Mouse (Mus musculus) ES-E14 (cell line): ENCODE data around the gene Thbs1. TPM values are rescaled to one million over a fixed set of nuclear protein-coding genes. Genes with fewer than 3 reads are reported as not detected.

Experiments used
- DNase-seq: peaks from one replicate; pipeline ENCODE4 v3.0.0-alpha.2; 2013; ENCODE audit warnings: low read depth, low spot score
- H3K27ac ChIP-seq: 2 replicates; pipeline ENCODE4 v1.5.1; 2012; ENCODE audit warnings: low read depth, mild to moderate bottlenecking, low read length, moderate library complexity, mixed read lengths; ENCODE audit not compliant: poor library complexity, insufficient read depth, severe bottlenecking
- H3K36me3 ChIP-seq: 2 replicates; pipeline ENCODE4 v1.6.1; 2012; ENCODE audit warnings: mild to moderate bottlenecking, low read length, moderate library complexity, mixed read lengths; ENCODE audit not compliant: control insufficient read depth, poor library complexity, insufficient read depth, severe bottlenecking
- H3K4me1 ChIP-seq, 2 experiments: fragments of 150-350 bp in 1 of 2; sonication (generic) in 1 of 2; 2 replicates each; pipeline ENCODE4 v1.6.1; 2012; ENCODE audit warnings: low read length in 2 of 2, mild to moderate bottlenecking in 1 of 2, mixed read lengths in 1 of 2; ENCODE audit not compliant: control insufficient read depth in 2 of 2, insufficient read depth in 2 of 2, poor library complexity in 1 of 2
- H3K4me3 ChIP-seq, 2 experiments: fragments of 150-350 bp in 1 of 2; sonication (generic) in 1 of 2; 2 replicates each; pipeline ENCODE4 v1.5.1; 2012; ENCODE audit warnings: low read length in 2 of 2, low read depth in 1 of 2, mild to moderate bottlenecking in 1 of 2, mixed read lengths in 1 of 2; ENCODE audit not compliant: insufficient read depth in 1 of 2, poor library complexity in 1 of 2, severe bottlenecking in 1 of 2
- H3K9ac ChIP-seq: 2 replicates; pipeline ENCODE4 v1.6.1; 2012; ENCODE audit warnings: low read depth, mild to moderate bottlenecking, low read length, mixed read lengths; ENCODE audit not compliant: poor library complexity, insufficient read depth, severe bottlenecking
- H3K9me3 ChIP-seq: fragments of 150-350 bp; sonication (generic); 2 replicates; pipeline ENCODE4 v1.6.1; 2012; ENCODE audit warnings: low read depth, mild to moderate bottlenecking, low read length; ENCODE audit not compliant: control insufficient read depth, insufficient read depth
- CHD2 ChIP-seq: IDR thresholded peaks from 2 replicates; pipeline ENCODE4 v1.6.1; 2014; ENCODE audit warnings: mild to moderate bottlenecking, low read depth, low read length, inconsistent platforms
- HCFC1 ChIP-seq: IDR thresholded peaks from 2 replicates; pipeline ENCODE4 v1.6.1; 2012; ENCODE audit warnings: low read length, inconsistent platforms, borderline replicate concordance; ENCODE audit not compliant: insufficient read depth
- MAFK ChIP-seq: IDR thresholded peaks from 2 replicates; pipeline ENCODE4 v1.6.1; 2014; ENCODE audit warnings: mild to moderate bottlenecking, low read depth, low read length, inconsistent platforms; ENCODE audit not compliant: insufficient read depth
- ZC3H11A ChIP-seq: IDR thresholded peaks from 2 replicates; pipeline ENCODE4 v1.6.1; 2012; ENCODE audit warnings: low read depth, mild to moderate bottlenecking, inconsistent platforms, low read length, borderline replicate concordance
- ZNF384 ChIP-seq: IDR thresholded peaks from 2 replicates; pipeline ENCODE4 v1.6.1; 2012; ENCODE audit warnings: low read depth, low read length, inconsistent platforms
- in situ Hi-C, 2 experiments: fragments of 600-800 bp; cut with MboI; formaldehyde crosslinking; loops; one replicate each; pipeline ENCODE4 v1.15.1; 2025; ENCODE audit warnings: low sequenced_read_pairs in 2 of 2, inconsistent platforms in 1 of 2; ENCODE audit not compliant: unreplicated experiment in 2 of 2
- total RNA-seq: library from RNA; depleted of rRNA; stranded (reverse); fragments of 300-350 nt; gene quantifications from 2 replicates; pipeline ENCODE4 v1.2.3, GENCODE M21; 2012

The Thbs1 gene
- total RNA-seq, 1 experiment: 166 TPM

- no peak overlapping the region for H3K9ac ChIP-seq
- no peaks in the 10 kb centered on the region; the same call in 1 of the 2 replicates for H3K36me3 ChIP-seq
- no peak for DNase-seq
- TF ChIP-seq ZC3H11A (no peak), ZNF384 (no peak), HCFC1 (no peak), CHD2 (no peak), MAFK (no peak)
- no peaks in the 10 kb centered on the region for H3K9me3 ChIP-seq
- H3K4me3 ChIP-seq: no peak overlapping the region
- H3K27ac ChIP-seq: no peak overlapping the region
- no peaks in the 10 kb centered on the region for H3K4me1 ChIP-seq
- in situ Hi-C loops: no loop called here
Observed at GRCm38 (mm10) chr2:118072811-118073372, 38.8 kb upstream of the Thbs1 start.

- no peak for DNase-seq
- in situ Hi-C loops: no loop called here
- Histone ChIP-seq H3K36me3 (no peaks in the 10 kb centered on the region; the same call in 1 of the 2 replicates), H3K4me3 (no peak overlapping the region), H3K27ac (no peak overlapping the region), H3K9ac (no peak overlapping the region), H3K9me3 (no peaks in the 10 kb centered on the region), H3K4me1 (no peaks in the 10 kb centered on the region)
- TF ChIP-seq ZC3H11A: no peak
- TF ChIP-seq CHD2: no peak
- no peak for TF ChIP-seq HCFC1
- TF ChIP-seq MAFK: no peak
- no peak for TF ChIP-seq ZNF384
Observed at GRCm38 (mm10) chr2:118074030-118074429, 37.6 kb upstream of the Thbs1 start.

- H3K36me3 ChIP-seq: no peaks in the 10 kb centered on the region
- no peaks in the 10 kb centered on the region for H3K4me1 ChIP-seq
- DNase-seq: no peak
- no peaks in the 10 kb centered on the region for H3K9me3 ChIP-seq
- H3K9ac ChIP-seq: no peak overlapping the region
- in situ Hi-C loops: no loop called here
- H3K27ac ChIP-seq: no peak overlapping the region
- TF ChIP-seq MAFK (no peak), HCFC1 (no peak), ZNF384 (no peak), ZC3H11A (no peak), CHD2 (no peak)
- no peak overlapping the region for H3K4me3 ChIP-seq
Observed at GRCm38 (mm10) chr2:118075165-118075564, 36.5 kb upstream of the Thbs1 start.

GRCm38 (mm10) chr2:118079131-118079530, 32.5 kb upstream of the Thbs1 start:
- Histone ChIP-seq H3K4me3 (no peak overlapping the region), H3K4me1 (no peaks in the 10 kb centered on the region), H3K9ac (no peak overlapping the region), H3K9me3 (no peaks in the 10 kb centered on the region), H3K36me3 (no peaks in the 10 kb centered on the region), H3K27ac (no peak overlapping the region)
- in situ Hi-C loops: no loop called here
- TF ChIP-seq CHD2 (no peak), HCFC1 (no peak), ZNF384 (no peak), ZC3H11A (no peak), MAFK (no peak)
- no peak for DNase-seq

GRCm38 (mm10) chr2:118081581-118081980, 30.1 kb upstream of the Thbs1 start:
- no peak for DNase-seq
- H3K36me3 ChIP-seq: no peaks in the 10 kb centered on the region
- no peak overlapping the region for H3K27ac ChIP-seq
- no peak overlapping the region for H3K9ac ChIP-seq
- no peak overlapping the region for H3K4me3 ChIP-seq
- H3K9me3 ChIP-seq: no peaks in the 10 kb centered on the region
- H3K4me1 ChIP-seq: no peaks in the 10 kb centered on the region
- TF ChIP-seq ZC3H11A (no peak), CHD2 (no peak), MAFK (no peak), ZNF384 (no peak), HCFC1 (no peak)
- in situ Hi-C loops: no loop called here
